In genomic region chr9:85701981-85702380, GRCm38 (mm10) we compare ENCODE assay signal across 15 mouse cellular contexts.
"Had no signal": no experiment of that assay in that cellular context is flagged by ENCODE, and none has a peak within 500 bp of the region (broad histone marks: within the 10 kb centered on the region; RNA-seq: fewer than 3 reads in every experiment).

No protein-coding gene starts in this region.

- DNase-seq: cerebellum, adult 9-10 months; cerebellum, adult 9-11 months; cerebellum, postnatal 10 days; cerebellum, postnatal 14 days; cerebellum, postnatal 25 days; cerebellum, postnatal 36 days; embryo, embryonic 11 days; forebrain, postnatal 0 days; gastrocnemius, adult 2 months; gastrocnemius, postnatal 10 days; gastrocnemius, postnatal 14 days; gastrocnemius, postnatal 25 days; gastrocnemius, postnatal 36 days; heart, adult 18-20 months; heart, adult 2 months had no signal
